Mouse (Mus musculus) E14TG2a.4 (cell line): ENCODE data around the gene Svop.

Experiments
- CTCF ChIP-seq: conservative IDR thresholded peaks from 2 replicates; pipeline ENCODE4 v1.5.1; 2014; ENCODE audit warnings: low read length
- POU5F1 ChIP-seq: IDR thresholded peaks from 2 replicates; pipeline ENCODE4 v1.6.1; 2014; ENCODE audit warnings: low read length, borderline replicate concordance

- TF ChIP-seq CTCF (no peak), POU5F1 (no peak)
Observed at GRCm38 (mm10) chr5:114034393-114034792, 57.0 kb downstream of the Svop start.
